Mouse (Mus musculus): ENCODE data around the gene Pheta2. TPM values are rescaled to one million over a fixed set of nuclear protein-coding genes. Genes with fewer than 3 reads are reported as not detected.
"Not testable (repeated sequence)": the region's sequence is repeated elsewhere in the genome, so short reads cannot be mapped to it uniquely, and the experiment has no call there.

Pheta2 gene
- polyA plus RNA-seq, 1 experiment = 1.5 TPM

DNA sequence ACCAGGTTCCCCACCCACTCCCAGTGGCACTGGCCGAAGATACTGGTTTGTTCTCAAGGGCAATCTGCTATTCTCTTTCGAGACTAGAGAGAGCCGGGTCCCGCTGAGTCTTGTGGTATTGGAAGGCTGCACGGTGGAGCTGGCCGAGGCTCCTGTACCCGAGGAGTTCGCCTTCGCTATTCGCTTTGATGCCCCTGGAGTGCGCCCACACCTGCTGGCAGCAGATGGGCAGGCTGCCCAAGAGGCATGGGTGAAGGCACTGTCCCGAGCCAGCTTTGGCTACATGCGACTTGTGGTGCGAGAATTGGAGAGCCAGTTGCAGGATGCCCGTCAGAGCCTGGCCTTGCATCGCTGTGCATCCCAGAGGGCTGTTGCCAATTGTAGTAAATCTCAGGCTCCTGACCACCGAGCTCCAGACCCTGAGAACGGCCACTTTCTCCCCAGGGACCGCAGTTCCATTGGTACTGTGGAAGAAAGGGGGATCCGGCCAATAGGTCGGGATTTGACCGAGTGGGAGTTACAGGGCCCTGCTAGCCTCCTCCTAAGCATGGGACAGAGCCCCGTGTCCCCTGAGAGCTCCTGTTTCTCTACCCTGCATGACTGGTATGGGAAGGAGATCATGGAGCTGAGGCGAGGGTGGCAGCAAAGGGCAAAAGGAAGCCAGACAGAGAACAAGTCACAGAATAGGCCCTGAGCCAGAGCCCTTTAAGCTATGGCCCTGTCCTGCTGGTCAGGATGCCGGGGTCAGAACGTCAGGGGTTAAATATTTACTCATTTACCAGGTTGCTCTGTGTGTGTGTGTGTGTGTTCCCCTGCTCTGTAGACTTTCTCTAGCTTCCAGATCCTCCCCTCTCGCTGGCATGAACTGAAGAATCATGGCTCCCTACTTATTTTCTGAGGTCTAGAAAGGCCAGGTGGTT is 4.9 kb downstream of the Pheta2 start:
- no peak for DNase-seq (ENCODE audit: low read depth)

DNA sequence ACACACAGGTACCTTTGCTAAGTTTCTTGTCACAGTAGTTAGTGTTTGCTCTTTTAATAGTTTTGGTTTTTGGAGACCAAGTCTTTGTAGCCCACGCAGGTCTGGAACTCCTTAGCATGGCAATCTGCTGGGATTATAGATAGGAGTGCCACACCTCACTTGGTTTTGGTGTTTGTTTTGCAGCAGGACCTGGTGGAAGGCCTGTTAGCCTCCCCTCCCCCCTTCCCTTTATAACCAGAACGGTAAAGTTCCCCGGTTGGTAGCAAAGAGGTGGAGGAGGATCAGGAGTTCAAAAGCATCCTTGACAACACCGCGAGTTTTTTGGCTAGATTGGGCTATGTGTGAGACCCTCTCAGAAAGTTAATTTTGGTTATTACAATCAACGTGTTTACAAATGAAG is 6.2 kb downstream of the Pheta2 start:
- DNase-seq (ENCODE audit: low read depth) = no peak

DNA sequence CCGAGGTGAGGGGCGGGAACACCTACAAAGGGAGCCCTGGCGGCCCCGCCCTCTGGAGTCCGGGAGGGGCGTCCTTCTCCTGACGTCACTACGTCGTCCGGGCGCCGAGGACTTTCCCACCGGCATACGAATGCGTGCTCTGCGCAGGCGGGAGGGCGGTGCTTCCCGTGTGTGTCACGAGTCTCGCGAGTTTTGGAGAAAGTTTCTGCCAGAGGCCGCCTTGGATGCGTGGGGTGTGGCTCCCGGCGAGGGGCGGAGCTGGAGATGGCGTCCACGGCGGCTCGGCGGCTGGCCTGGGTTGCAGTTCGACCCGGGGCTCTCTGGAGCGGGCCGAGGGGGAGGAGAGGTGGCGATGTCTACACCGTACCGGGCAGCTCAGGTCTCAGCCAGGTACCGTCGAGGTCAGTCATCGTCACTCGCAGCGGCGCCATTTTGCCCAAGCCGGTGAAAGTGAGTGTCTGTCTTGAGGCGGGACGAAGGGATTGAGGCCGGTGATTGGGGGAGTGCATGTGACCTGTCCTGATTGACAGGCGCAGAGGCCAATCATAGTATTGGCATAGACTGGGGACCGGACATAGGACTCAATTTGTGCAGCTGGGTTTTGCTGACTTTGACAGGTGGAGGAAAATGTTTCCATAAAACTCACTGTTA is 7.2 kb downstream of the Pheta2 start:
- peak; percentile 88 for DNase-seq (ENCODE audit: low read depth)

DNA sequence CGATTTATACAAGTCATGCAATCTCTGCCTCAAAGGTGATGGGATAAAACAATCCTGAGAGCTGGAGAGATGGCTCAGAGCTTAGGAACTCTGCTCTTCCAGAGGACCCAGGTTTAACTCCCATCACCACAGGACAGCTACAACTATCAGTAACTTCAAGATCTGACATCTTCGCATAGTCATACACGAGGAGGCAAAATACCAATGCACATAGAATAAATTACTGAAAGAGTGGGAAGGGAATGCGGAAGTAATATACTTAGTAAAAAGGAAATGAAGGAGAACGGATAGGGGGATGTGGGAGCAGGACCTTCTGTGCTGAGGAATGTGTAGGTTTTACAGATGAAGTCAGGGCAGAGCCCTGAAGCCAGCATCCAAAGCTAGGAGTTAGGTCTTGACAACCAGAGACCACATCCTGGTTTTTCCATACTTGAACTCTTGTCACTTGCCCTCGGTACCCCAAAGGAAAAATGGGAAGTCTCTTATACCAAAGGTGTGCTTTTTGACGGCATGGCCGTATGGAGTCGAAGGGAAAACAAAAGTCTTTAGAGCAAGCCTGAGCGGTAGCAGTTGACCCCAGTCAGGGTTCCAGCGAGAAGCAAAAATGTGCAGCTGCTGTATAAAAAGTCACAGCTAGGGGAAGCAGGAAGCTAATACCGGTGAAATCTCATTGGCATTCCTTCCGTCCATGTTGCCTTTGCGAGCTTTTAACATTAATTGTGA is 8.0 kb downstream of the Pheta2 start:
- no peak for DNase-seq (ENCODE audit: low read depth)

DNA sequence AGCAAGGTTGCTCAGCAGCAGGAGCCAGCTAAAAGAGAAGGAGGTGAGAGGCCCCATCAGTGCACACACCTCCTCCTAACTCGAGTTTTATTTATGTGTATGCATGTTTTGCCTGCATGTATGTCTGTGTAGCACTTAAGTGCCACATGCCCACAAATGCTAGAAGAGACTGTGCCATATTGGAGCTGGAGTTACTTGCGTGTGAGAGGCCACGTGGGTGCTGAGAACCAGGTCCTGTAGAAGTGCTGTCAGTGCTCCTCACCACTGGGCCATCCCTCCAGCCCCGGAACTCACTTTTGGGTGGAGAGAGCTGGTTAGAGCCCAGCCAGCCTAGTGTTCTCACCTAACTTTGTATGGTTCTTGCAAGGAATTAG is 8.5 kb downstream of the Pheta2 start:
- no peak for DNase-seq (ENCODE audit: low read depth)

DNA sequence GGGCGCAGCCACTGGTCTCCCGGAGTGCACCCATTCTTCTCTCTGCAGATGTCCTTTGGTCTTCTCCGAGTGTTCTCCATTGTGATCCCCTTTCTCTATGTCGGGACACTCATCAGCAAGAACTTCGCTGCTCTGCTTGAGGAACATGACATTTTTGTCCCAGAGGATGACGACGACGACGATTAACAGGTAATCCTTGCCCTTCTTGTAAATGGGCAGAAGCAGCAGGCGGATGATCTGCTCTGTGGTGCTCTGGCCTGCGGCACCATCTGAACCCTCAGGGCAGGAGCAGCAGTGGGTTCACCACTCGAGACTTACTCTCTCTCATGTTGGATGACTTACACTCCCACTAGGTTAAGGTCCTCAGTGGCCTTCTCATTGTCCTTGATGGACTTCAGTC is 9.1 kb downstream of the Pheta2 start:
- DNase-seq (ENCODE audit: low read depth) = no peak

DNA sequence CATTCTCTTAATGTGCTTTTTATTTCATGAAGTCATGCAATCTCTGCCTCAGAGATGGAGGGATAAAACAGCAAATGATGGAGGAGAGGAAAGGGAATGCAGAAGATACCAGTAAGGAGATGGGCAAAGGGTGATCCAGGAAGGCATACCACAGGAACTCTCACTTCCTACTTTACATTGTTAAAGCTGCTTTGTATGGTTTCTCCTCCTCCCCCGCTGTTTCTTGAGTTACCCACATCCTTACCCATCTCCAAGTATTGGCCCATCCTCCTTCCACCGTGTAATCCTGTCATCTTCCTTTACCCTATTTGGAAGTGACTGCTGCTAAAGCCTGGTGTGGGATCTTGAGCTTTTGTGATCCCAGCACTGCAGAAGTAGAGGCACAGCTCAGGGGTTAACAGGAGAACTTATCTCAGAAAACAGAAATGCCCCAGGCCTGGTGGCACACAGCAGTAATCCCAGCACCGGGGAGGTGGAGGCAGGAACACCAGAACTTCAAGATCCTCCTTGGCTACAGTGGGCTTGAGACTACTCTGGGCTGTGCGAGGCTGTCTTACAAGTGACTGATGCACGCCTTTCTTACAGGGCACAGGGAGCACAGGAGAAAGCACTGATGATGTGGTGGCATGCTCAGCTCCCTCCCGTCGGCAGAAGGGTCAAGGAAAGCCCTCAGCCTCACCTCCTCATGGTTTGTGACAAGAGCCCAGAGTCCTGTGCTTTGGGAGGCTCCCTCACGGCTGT is 9.7 kb downstream of the Pheta2 start:
- no peak for DNase-seq (ENCODE audit: low read depth)

DNA sequence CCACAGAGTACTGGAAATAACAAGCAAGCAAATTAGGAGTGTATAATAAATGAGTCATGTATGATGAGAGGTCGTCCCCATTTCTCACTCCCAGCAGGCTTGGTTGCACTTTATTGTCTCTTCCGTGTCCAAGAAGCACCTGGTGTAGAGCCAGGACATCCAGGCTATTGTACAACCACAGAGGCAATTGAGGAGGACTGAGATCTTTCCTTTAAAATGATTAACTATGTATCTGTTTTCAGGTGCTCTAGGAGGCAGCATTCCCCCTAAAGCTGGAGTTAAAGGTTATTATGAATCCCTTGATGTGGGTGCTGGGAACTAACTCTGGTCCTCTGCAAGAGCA is 10.2 kb downstream of the Pheta2 start:
- DNase-seq (ENCODE audit: low read depth) = no peak

DNA sequence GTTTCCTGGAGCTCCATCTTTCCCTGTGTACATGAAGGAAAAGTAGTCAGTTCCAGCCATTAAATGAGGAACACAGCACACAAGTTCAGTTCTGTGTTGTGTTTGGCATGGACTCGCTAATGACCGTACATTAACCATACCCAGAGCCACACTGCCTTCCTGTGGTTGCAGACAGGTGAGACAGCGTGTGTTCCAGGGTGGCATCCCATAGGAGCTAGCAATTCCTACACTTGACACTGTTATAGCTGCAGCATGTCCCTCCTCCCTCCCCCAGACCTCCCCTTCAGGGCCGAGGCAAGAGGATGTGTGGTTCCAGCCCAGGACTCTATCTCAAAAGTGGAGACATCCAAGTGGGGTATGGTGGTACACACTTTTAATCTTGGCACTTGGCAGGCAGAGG is 11.6 kb downstream of the Pheta2 start:
- DNase-seq (ENCODE audit: low read depth) = no peak

DNA sequence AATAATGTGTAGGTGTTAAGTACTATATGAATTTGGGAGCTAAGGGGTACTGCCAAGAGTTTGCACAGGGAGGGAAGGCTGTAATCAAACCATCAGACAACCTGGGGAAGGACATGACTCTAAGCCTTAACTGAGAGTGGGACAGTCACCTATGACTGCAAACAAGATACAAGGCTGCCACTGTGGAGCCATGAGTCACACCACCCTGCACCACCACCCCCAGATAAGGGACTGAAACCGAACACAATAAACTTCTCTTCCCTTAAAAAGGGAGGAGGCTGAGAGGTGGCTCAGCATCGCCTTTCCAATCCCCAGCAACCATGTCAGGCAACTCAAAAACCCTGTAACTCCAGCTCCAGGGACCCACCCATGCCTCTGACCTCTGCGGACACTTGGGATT is 12.7 kb downstream of the Pheta2 start:
- DNase-seq (ENCODE audit: low read depth) = no peak

DNA sequence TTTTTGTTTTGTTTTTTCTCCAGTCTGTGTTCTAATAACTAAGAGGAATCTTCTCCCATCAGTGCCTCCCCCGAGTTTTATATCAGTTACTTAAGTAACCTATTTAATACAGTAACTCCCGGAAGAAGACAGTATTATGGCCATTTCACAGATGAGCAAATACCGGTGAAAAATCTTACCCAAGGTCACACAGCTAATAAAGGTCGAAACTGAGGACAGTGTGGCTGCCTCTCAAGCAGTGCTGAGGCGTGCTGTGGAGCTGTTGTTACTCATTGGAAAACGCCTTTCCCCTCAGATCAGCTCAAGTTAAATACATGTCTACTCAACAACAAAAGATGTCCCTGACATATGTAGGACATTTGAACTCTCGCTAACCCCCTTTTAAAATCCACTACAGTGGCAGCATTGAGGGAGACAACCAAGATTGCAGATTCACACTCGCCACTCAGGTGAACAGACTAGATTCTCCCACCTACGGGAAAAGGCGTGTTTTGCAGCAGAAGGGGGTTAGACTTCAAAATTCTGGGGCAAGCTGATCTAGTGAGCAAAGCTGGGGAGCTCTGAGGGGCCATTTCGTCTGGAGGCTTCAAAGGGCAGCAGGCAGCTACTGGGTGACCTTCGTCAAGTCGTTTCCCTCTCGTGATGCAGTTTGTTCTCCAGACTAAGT is 14.5 kb downstream of the Pheta2 start:
- no peak for DNase-seq (ENCODE audit: low read depth)

DNA sequence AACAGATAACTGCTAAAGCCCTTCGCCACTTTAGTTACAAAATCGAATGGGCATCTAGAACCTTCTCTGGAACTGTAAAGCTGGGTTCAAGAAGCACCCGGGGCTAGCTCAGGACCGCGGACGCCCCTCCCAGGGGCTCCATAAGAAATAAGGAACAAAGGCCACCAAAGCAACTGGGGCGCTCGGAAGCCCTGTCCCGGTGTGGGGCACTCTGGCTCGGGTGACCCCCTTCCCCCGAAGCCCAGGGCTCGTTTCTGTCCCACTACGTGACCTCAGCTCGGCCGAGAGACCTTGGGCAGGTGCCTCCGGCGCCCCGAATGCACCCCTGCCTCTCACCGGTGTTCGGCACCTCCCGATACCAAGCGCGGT is 15.0 kb downstream of the Pheta2 start:
- no peak for DNase-seq (ENCODE audit: low read depth)

DNA sequence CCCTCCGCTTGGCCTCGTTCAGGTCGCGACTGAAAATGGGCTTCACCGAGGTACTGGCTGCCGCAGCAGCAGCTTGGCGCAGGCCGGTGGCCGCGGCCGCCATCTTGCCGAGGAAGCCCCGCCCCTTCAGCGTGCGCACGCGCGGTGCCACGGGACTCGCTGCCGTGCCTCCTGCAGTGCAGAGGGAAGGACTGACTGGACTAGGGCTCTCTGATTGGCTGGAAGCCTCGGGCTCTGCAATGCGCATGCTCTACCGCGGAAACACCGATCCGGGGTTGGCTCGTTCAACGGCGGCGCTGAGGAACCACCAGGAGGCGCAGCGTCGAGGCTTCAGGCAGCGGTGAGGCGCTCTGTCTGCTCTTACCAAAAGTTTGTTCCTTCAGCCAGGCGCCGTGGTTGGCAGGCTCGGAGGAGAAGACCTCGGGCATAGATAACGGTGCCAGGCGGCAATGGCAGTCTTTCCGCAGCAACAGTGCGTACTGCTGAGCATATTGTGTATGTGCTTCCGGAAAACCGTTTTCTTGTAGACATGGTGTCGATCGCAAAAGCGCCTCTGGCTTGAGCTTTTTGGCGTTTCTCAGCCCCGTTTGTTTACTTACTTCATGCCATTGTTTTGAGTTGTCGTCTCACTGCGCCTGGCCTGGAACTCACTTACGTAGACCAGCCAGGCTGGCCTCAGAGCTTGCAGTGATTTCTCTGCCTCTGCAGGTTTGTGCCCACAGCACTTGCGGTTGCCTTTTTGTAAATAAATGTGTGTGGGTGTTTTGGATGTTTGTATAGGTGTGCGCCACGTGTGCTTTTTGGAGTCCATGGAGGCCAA is 15.6 kb downstream of the Pheta2 start, which contains the start of gene Ndufa6:
Gene Ndufa6, minus strand, starts transcription at position 197 of the 820 bp plus-strand sequence.
- DNase-seq (ENCODE audit: low read depth) = peak; percentile 68

DNA sequence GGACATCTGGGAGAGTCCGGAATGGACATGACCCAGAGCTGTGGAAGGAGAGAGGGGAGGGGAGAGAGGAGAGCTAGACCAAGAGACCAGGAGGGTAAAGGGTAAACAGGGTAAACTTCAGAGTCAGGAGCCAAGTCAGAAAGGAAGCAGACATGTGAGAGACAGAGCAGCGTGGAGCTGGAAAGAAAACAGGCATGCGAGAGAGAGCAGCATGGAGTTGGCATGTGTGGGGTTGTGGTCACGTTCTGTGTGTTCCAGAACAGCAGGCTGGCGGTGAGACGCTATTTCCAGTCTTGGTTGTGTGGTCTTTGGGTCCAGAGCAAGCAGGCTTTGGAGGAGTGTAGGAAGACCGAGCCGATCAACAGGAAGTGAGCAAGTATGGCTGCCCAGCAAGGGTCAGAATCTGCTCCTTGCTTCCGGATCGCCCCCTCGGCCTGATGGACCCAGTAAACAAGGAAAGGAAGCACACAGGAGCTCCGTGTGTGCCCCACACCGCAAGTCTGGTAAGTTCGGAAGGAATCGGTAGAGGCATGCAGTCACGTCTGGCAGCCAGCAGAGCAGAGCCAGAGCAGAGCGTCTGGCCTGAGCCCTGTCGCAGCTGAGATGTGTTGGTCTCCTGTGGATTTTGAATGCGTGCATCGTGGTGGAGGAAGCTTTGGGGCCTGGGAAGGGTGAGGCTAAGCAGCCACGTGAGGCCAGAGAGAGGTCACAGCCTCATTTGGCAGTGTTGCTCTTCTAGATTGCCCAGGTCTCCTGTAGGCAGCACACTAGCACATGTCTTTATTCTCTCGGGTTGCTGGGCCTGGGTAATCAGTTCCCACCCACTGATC is 19.9 kb downstream of the Pheta2 start:
- DNase-seq (ENCODE audit: low read depth) = no peak

DNA sequence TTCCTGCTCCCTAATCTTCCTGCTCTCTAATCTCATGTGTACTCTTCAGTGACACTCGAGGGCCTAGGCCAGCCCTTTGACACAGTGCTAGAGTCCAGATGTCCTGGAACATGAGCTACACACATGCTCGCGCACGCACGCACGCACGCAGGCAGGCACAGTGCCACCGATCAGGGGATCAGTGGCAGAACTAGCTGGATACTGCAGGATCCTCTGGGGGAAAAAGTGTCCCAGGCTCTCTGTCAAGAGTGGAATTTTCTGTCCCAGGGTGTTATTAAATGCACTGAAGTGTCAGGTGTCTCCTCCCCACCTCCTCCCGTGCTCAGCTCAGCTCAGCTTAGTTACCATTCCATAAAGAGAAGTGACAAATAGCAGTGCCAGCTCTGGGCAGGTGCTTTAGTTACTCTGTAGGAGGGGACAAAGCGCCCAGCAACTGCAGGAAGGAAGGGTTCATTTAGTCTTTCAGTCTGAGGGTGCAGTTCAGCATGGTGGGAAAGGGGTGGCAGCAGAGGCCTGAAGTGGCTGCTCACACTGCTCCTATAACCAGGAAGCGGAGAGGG is 22.8 kb downstream of the Pheta2 start:
- no peak for DNase-seq (ENCODE audit: low read depth)

DNA sequence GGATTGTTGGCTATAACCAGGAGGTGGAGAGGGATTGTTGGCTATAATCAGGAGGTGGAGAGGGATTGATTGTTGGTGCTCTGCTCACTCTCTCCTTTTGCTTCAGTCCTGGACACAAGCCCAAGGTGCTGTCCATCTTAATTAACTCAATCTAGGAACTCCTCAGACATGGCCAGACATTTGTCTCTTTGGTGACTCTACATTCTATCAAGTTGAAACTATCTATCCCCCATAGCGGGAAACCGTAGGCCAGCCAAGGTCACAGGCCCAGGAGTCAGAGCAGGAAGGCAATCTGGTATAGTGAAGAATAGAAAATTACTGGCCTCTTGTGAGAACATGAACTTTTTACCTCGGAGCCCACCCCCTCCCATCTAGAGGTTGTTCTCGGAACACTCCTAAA is 23.5 kb downstream of the Pheta2 start:
- DNase-seq (ENCODE audit: low read depth) = no peak

DNA sequence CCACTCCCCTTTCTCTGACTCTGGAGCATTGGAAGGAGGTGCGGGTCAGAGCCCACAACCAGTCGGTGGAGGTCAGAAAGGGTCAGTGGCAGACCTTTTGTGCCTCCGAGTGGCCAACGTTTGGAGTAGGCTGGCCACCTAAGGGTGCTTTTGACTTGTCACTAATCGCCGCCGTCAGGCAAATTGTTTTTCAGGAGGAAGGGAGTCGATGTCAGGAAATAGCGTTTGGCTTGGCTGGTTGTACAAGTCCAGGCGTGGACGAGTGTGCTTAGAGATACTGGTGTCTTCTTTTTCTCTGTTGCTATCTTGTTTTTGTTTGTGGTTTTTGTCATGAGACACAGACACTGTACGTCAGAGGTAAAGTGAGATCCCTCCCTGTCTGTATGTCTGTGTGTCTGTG is 25.1 kb downstream of the Pheta2 start:
- DNase-seq (ENCODE audit: low read depth) = not testable (repeated sequence)

DNA sequence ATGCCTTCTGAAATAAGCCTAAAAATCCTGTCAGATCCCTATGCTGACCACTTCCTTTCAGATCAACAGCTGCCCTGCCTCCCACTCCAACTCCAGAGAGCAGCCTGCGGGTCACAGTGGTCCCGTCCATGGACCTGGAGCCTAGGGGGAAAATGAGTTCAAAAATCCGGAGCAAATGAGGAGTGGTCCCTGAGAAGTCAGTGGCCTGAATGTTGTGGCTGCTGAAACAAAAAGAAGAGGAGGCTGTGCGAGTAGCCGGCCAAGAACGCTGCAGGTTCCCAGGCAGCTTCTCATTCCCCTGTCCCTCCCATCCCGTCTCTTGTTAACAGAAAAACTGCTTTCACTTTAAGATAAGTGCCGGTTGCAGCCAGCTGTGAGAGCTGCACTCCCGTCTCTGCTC is 25.8 kb downstream of the Pheta2 start:
- not testable (repeated sequence) for DNase-seq (ENCODE audit: low read depth)

DNA sequence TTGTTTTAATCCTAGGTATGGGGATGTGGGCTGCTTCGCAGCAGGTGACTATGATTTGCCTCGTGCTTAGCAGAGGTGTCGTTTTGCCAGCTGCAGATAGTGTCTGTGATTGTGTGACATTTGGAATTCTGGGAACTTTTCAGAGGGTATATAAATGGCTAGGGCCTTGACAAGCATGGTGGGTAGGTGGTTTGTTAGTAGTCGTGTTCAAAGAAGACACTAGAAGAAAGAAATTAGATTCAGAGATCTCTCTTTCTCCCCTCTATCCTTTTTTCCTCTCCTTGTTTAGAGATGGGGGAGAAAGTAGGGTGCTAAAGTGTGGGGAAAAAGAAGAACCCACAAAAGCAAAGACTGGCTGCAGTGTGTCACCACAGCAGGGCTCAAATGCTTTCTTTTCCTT is 29.4 kb downstream of the Pheta2 start:
- DNase-seq (ENCODE audit: low read depth) = no peak
